Mouse (Mus musculus): ENCODE results near the gene Scd2. TPM values are rescaled to one million over a fixed set of nuclear protein-coding genes. Genes with fewer than 3 reads are reported as not detected.
"Not testable (repeated sequence)": the region's sequence is repeated elsewhere in the genome, so short reads cannot be mapped to it uniquely, and the experiment has no call there.

Scd2 gene
- polyA plus RNA-seq, 1 experiment from 2014 or later = 134 TPM

- not testable (repeated sequence) for ATAC-seq (replicated peaks; ENCODE audit: extremely low read depth, insufficient read depth, low FRiP score); H3K9ac ChIP-seq (ENCODE audit: low read length); H3K27me3 ChIP-seq (ENCODE audit: control insufficient read depth, insufficient read depth, low read length); H3K36me3 ChIP-seq (ENCODE audit: control insufficient read depth, insufficient read depth); H3K4me3 ChIP-seq (ENCODE audit: low read length); H3K9me3 ChIP-seq (replicated peaks; ENCODE audit: control insufficient read depth, low read length)
- peak overlapping the region; percentile 78 for H3K27ac ChIP-seq (ENCODE audit: low read length)
- H3K4me2 ChIP-seq (ENCODE audit: low read depth, low read length) = peak overlapping the region; percentile 13; the same call in 1 of the 2 replicates
- peaks cover 39% of the 10 kb centered on the region for H3K4me1 ChIP-seq (ENCODE audit: control insufficient read depth, insufficient read depth, low read length)
- WGBS = 50% methylated on average over 1 of the region's 1 CpGs
These were observed 11.5 kb upstream of the Scd2 start for GRCm38 (mm10) chr19:44281825-44282447.

DNA sequence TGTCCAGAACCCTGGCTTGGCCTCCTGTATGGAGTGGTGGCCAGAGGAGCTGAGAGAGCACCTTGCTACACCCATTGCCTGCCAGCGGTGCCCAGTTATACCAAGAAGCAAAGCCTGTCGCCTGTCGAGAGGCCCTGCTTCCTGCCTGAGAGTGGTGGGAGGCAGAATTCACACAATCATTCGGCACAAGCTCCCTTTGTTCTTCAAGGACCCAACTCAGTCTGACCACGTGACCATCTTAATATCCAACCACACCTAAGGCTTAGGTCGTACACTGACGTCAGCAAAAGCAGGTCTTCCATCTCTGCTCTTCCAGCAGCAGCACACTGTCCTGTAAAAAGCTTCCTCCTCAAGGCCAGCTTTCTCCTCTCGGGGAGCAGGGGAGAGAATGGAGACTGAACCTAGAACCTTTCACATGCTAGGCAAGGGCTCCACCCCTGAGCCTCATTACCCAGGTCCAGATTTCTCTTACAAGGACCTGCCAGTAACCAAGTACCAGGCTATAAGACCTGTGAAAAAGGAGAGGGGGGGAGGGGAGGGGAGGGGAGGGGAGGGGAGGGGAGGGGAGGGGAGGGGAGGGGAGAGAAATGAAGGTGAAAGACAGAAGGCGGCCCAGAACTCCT is 10.8 kb upstream of the Scd2 start:
- Histone ChIP-seq H3K4me2 (ENCODE audit: low read depth, low read length) (peak overlapping the region; percentile 13; the same call in 1 of the 2 replicates), H3K27me3 (ENCODE audit: control insufficient read depth, insufficient read depth, low read length) (no peaks in the 10 kb centered on the region), H3K9ac (ENCODE audit: low read length) (no peak overlapping the region), H3K9me3 (replicated peaks; ENCODE audit: control insufficient read depth, low read length) (no peaks in the 10 kb centered on the region), H3K4me3 (ENCODE audit: low read length) (no peak overlapping the region), H3K36me3 (ENCODE audit: control insufficient read depth, insufficient read depth) (no peaks in the 10 kb centered on the region), H3K4me1 (ENCODE audit: control insufficient read depth, insufficient read depth, low read length) (peaks cover 43% of the 10 kb centered on the region), H3K27ac (ENCODE audit: low read length) (peak overlapping the region; percentile 98)
- ATAC-seq (replicated peaks; ENCODE audit: extremely low read depth, insufficient read depth, low FRiP score) = no peak
- 31% methylated on average over 9 of the region's 9 CpGs for WGBS

DNA sequence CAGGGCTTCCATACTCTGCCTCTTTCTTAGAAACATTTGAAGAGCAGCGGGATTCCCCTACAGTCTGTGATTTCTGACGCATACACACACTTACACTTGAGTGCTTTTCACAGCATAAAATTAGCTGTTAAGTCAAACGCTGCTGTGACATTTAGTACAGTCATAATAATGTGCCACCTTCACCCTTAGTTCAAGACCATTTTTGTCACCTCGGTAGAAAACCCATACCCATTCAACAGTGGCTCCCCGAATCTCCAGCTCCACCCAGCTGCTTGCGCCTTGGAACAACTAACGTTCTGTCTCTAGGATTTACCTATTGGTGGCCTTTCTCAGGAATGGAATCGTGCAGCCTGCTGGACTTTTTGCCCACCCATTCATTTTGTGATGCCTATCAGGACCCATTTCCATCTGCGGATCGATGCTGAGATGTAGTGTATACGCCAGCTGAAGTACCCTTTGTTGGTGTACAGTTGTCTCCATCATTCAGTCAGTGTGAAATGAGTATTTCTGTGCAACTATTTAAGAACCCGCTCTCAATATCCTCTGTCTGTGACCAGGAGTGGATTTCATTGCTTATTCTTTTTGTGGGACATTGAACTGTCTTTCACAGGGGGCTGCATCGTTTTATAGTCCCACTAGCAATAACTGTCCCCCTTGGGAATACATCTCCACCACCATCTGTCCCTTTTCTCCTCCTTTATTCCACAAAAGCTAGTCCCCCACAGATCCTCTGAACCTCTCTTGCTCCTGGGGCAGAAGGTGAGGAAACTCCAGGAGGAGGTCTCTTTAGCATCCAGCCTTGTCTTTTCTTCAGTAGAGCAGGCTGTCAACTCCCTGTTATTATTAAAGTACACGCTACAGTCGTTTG is 10.1 kb upstream of the Scd2 start:
- Histone ChIP-seq H3K27me3 (ENCODE audit: control insufficient read depth, insufficient read depth, low read length) (no peaks in the 10 kb centered on the region), H3K4me2 (ENCODE audit: low read depth, low read length) (peak overlapping the region; percentile 92), H3K4me3 (ENCODE audit: low read length) (peak overlapping the region; percentile 58), H3K9ac (ENCODE audit: low read length) (peak overlapping the region; percentile 68), H3K36me3 (ENCODE audit: control insufficient read depth, insufficient read depth) (no peaks in the 10 kb centered on the region), H3K4me1 (ENCODE audit: control insufficient read depth, insufficient read depth, low read length) (peaks cover 49% of the 10 kb centered on the region), H3K27ac (ENCODE audit: low read length) (peak overlapping the region; percentile 98), H3K9me3 (replicated peaks; ENCODE audit: control insufficient read depth, low read length) (no peaks in the 10 kb centered on the region)
- no peak for ATAC-seq (replicated peaks; ENCODE audit: extremely low read depth, insufficient read depth, low FRiP score)
- WGBS = 39% methylated on average over 15 of the region's 15 CpGs

DNA sequence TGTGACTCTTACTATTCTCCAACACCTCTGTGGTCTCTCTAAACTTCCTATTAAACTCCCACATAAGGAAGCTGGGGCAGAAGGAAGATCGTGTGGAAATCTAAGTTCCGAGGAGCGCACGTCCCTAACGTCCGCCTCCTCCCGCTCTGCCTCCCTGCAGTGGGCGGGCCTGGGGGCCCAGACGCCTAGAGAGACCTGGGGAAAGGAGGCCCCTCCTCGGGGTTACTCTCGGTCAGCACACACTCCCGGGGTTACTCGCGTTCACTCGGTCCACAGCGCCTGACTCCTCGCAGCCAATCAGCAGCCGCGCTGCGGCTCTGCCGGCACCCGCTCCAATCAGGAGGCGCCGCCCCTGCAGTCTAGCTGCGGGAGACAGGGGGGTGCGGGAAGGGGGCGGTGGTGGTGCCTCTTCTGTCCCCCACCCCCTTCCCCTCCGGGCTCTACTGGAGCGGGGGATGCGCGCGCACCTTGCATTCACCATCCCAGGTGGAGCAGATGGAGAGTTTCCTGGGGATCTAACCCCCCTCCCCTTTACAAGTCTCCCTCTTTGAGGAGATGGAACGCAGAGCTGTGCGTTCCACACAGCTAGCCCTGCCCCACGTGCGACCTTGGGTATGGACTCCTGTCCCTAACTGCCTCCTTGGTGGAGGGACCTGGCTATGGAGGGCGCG is 9.3 kb upstream of the Scd2 start:
- peak overlapping the region; percentile 92 for H3K4me2 ChIP-seq (ENCODE audit: low read depth, low read length)
- H3K9ac ChIP-seq (ENCODE audit: low read length) = peak overlapping the region; percentile 82
- ATAC-seq (replicated peaks; ENCODE audit: extremely low read depth, insufficient read depth, low FRiP score) = peak; percentile 98
- H3K36me3 ChIP-seq (ENCODE audit: control insufficient read depth, insufficient read depth) = no peaks in the 10 kb centered on the region
- H3K27me3 ChIP-seq (ENCODE audit: control insufficient read depth, insufficient read depth, low read length) = no peaks in the 10 kb centered on the region
- H3K9me3 ChIP-seq (replicated peaks; ENCODE audit: control insufficient read depth, low read length) = no peaks in the 10 kb centered on the region
- peaks cover 49% of the 10 kb centered on the region for H3K4me1 ChIP-seq (ENCODE audit: control insufficient read depth, insufficient read depth, low read length)
- H3K27ac ChIP-seq (ENCODE audit: low read length) = peak overlapping the region; percentile 98
- under 1% methylated on average over 37 of the region's 38 CpGs for WGBS
- H3K4me3 ChIP-seq (ENCODE audit: low read length) = peak overlapping the region; percentile 58

GRCm38 (mm10) chr19:44284723-44285122 is 8.8 kb upstream of the Scd2 start:
- no peaks in the 10 kb centered on the region for H3K36me3 ChIP-seq (ENCODE audit: control insufficient read depth, insufficient read depth)
- 2% methylated on average over 11 of the region's 11 CpGs for WGBS
- H3K9me3 ChIP-seq (replicated peaks; ENCODE audit: control insufficient read depth, low read length) = no peaks in the 10 kb centered on the region
- ATAC-seq (replicated peaks; ENCODE audit: extremely low read depth, insufficient read depth, low FRiP score) = peak; percentile 10; the same call in 1 of the 2 replicates
- H3K27ac ChIP-seq (ENCODE audit: low read length) = peak overlapping the region; percentile 98
- H3K4me2 ChIP-seq (ENCODE audit: low read depth, low read length) = peak overlapping the region; percentile 92
- H3K4me1 ChIP-seq (ENCODE audit: control insufficient read depth, insufficient read depth, low read length) = peaks cover 49% of the 10 kb centered on the region
- H3K4me3 ChIP-seq (ENCODE audit: low read length) = peak overlapping the region; percentile 58
- H3K27me3 ChIP-seq (ENCODE audit: control insufficient read depth, insufficient read depth, low read length) = no peaks in the 10 kb centered on the region
- H3K9ac ChIP-seq (ENCODE audit: low read length) = peak overlapping the region; percentile 82

DNA sequence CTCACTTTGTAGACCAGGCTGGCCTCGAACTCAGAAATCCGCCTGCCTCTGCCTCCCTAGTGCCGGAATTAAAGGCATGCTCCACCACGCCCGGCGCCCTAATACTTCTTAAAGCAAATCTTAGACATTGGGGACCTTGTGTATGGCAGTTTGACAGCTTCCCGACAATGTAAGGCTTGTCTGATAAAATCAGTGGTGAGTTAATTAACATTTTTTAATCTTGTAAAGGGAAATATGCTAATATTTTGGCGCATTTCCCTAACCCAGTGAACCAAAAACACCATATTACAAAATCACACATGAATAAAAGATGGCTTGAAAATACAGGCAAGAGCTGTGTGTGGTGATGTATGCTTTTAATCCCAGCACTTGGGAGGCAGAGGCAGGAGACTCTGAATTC is 7.9 kb upstream of the Scd2 start:
- Histone ChIP-seq H3K4me3 (ENCODE audit: low read length) (no peak overlapping the region), H3K9me3 (replicated peaks; ENCODE audit: control insufficient read depth, low read length) (no peaks in the 10 kb centered on the region), H3K36me3 (ENCODE audit: control insufficient read depth, insufficient read depth) (no peaks in the 10 kb centered on the region), H3K4me1 (ENCODE audit: control insufficient read depth, insufficient read depth, low read length) (peaks cover 51% of the 10 kb centered on the region), H3K9ac (ENCODE audit: low read length) (no peak overlapping the region), H3K27ac (ENCODE audit: low read length) (no peak overlapping the region), H3K4me2 (ENCODE audit: low read depth, low read length) (no peak overlapping the region), H3K27me3 (ENCODE audit: control insufficient read depth, insufficient read depth, low read length) (no peaks in the 10 kb centered on the region)
- ATAC-seq (replicated peaks; ENCODE audit: extremely low read depth, insufficient read depth, low FRiP score) = no peak
- 93% methylated on average over 8 of the region's 8 CpGs for WGBS

- Histone ChIP-seq H3K27me3 (ENCODE audit: control insufficient read depth, insufficient read depth, low read length) (no peaks in the 10 kb centered on the region), H3K36me3 (ENCODE audit: control insufficient read depth, insufficient read depth) (no peaks in the 10 kb centered on the region), H3K4me1 (ENCODE audit: control insufficient read depth, insufficient read depth, low read length) (peaks cover 45% of the 10 kb centered on the region), H3K4me3 (ENCODE audit: low read length) (no peak overlapping the region), H3K9ac (ENCODE audit: low read length) (no peak overlapping the region), H3K27ac (ENCODE audit: low read length) (no peak overlapping the region), H3K4me2 (ENCODE audit: low read depth, low read length) (no peak overlapping the region), H3K9me3 (replicated peaks; ENCODE audit: control insufficient read depth, low read length) (no peaks in the 10 kb centered on the region)
- WGBS = 46% methylated on average over 2 of the region's 2 CpGs
- ATAC-seq (replicated peaks; ENCODE audit: extremely low read depth, insufficient read depth, low FRiP score) = no peak
These were observed 7.4 kb upstream of the Scd2 start for GRCm38 (mm10) chr19:44286109-44286508.

DNA sequence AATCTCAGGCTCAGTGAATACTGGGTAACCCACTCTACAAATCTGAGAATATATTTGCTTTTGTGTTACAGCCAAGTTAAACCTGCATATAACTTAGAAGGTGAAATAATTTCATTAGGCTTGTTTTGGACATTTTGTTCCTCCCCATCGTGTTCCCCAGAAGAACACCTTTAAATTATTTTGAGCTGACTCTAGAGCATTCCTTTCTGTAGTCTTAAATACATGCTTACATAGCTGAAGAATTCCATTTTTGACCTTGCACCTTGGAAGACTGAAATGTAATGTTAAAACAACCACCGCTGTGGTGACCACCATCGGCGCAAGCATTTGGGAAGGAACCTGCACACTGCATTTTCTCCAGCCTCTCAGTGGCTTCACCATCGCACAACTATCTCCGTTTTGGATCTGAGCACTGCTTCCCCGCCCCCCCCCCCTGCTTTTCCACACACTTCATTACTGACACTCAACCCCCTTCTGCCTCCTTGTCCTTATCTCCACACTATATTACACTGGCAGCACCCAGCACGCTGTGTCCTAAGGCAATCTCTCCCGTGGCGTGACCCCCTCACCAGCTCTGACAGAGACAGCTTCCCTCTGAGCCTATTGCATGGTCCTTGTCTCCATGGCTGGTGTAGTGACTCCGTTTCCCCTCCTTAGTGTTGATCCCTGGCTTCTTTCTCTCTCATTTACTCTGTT is 5.9 kb upstream of the Scd2 start:
- no peaks in the 10 kb centered on the region for H3K27me3 ChIP-seq (ENCODE audit: control insufficient read depth, insufficient read depth, low read length)
- H3K9ac ChIP-seq (ENCODE audit: low read length) = 0 out of 2 replicates have a peak overlapping the region, but pooled peaks have one; percentile 26
- H3K9me3 ChIP-seq (replicated peaks; ENCODE audit: control insufficient read depth, low read length) = no peaks in the 10 kb centered on the region
- peak overlapping the region; percentile 34; the same call in 1 of the 2 replicates for H3K27ac ChIP-seq (ENCODE audit: low read length)
- H3K4me1 ChIP-seq (ENCODE audit: control insufficient read depth, insufficient read depth, low read length) = peaks cover 44% of the 10 kb centered on the region
- no peak for ATAC-seq (replicated peaks; ENCODE audit: extremely low read depth, insufficient read depth, low FRiP score)
- H3K4me2 ChIP-seq (ENCODE audit: low read depth, low read length) = no peak overlapping the region; the same call in 1 of the 2 replicates
- no peak overlapping the region for H3K4me3 ChIP-seq (ENCODE audit: low read length)
- H3K36me3 ChIP-seq (ENCODE audit: control insufficient read depth, insufficient read depth) = no peaks in the 10 kb centered on the region
- 38% methylated on average over 10 of the region's 11 CpGs for WGBS

All from heart, embryonic 16.5 days (tissue).